Mouse (Mus musculus) neural tube, embryonic 14.5 days (tissue): Measurements from ENCODE around the gene Gsdmc4. TPM values are rescaled to one million over a fixed set of nuclear protein-coding genes. Genes with fewer than 3 reads are reported as not detected.
"Not testable (repeated sequence)": the region's sequence is repeated elsewhere in the genome, so short reads cannot be mapped to it uniquely, and the experiment has no call there.

Experiments
- ATAC-seq: fragments of 200-750 bp; cut with Nextera tagmentation; 2 replicates; pipeline ENCODE4 v1.8.0; 2017; ENCODE audit warnings: low read depth, mild to moderate bottlenecking, moderate TSS enrichment, moderate library complexity
- H3K27ac ChIP-seq: fragments of 300-500 bp; sonication (generic); 2 replicates; pipeline ENCODE4 v1.5.1; 2014; ENCODE audit warnings: low read depth, mild to moderate bottlenecking, control low read depth, low read length, moderate library complexity, mixed read lengths
- H3K27me3 ChIP-seq: fragments of 300-500 bp; sonication (generic); 2 replicates; pipeline ENCODE4 v1.6.1; 2014; ENCODE audit warnings: low read length; ENCODE audit not compliant: control insufficient read depth, insufficient read depth
- H3K36me3 ChIP-seq: fragments of 300-500 bp; sonication (generic); 2 replicates; pipeline ENCODE4 v1.6.1; 2014; ENCODE audit warnings: low read length, mixed read lengths; ENCODE audit not compliant: control insufficient read depth, insufficient read depth
- H3K4me1 ChIP-seq: fragments of 300-500 bp; sonication (generic); 2 replicates; pipeline ENCODE4 v1.6.1; 2014; ENCODE audit warnings: low read length; ENCODE audit not compliant: control insufficient read depth, insufficient read depth
- H3K4me2 ChIP-seq: fragments of 300-500 bp; sonication (generic); 2 replicates; pipeline ENCODE4 v1.6.1; 2014; ENCODE audit warnings: mild to moderate bottlenecking, low read depth, low read length, control low read depth
- H3K4me3 ChIP-seq: fragments of 300-500 bp; sonication (generic); 2 replicates; pipeline ENCODE4 v1.5.1; 2014; ENCODE audit warnings: low read depth, low read length, control low read depth, mixed read lengths
- H3K9ac ChIP-seq: fragments of 300-500 bp; sonication (generic); replicated peaks from 2 replicates; pipeline ENCODE4 v1.6.1; 2014; ENCODE audit warnings: low read depth, mild to moderate bottlenecking, control low read depth, low read length, mixed read lengths
- H3K9me3 ChIP-seq: fragments of 300-500 bp; sonication (generic); 2 replicates; pipeline ENCODE4 v1.6.1; 2016; ENCODE audit warnings: low read length; ENCODE audit not compliant: control insufficient read depth
- WGBS: fragments of 180-500 bp; shearing (Covaris S2); extraction: QIAGEN DNeasy Blood & Tissue Kit; methylation state at CpG from one replicate; pipeline ENCODE4 v1.1.7; 2014; 5-methylcytosine and 5-hydroxymethylcytosine counted together
- polyA plus RNA-seq: library from polyadenylated mRNA; unstranded; fragments of >200 nt; fragmentation: Nextera tagmentation; extraction: Ambion mirVana; gene quantifications from 2 replicates; pipeline ENCODE4 v1.2.1, GENCODE M21; 2014

Gsdmc4 gene
- polyA plus RNA-seq, 1 experiment from 2014 or later = not detected

- not testable (repeated sequence) for H3K9me3 ChIP-seq, H3K27ac ChIP-seq, H3K9ac ChIP-seq, H3K4me2 ChIP-seq, H3K4me3 ChIP-seq, H3K27me3 ChIP-seq, H3K4me1 ChIP-seq, ATAC-seq, H3K36me3 ChIP-seq
Measured at GRCm38 (mm10) chr15:63876160-63876559, 35.9 kb downstream of the Gsdmc4 start.

DNA sequence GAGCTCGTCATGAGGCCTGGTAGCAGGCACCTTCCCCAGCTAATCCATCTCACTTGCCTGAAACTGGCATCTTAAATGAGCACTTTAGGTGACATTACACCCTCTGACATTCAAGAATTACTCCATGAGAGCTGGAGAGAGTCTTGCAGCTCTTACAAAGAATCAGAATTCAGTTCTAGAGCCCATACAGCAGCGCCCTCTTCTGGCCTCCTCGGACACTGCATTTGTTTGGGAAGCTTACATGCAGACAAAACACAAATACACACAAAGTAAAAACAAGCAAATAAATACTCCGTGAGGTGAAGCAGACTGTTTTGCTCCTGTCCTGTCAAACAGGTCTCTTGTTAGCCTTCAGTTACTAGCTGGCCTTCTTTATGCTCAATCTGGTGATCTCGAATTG is 50.1 kb downstream of the Gsdmc4 start:
- 41% methylated on average over 5 of the region's 5 CpGs for WGBS
- not testable (repeated sequence) for H3K27ac ChIP-seq, H3K4me2 ChIP-seq, H3K27me3 ChIP-seq, ATAC-seq, H3K9me3 ChIP-seq, H3K4me1 ChIP-seq, H3K4me3 ChIP-seq, H3K9ac ChIP-seq, H3K36me3 ChIP-seq

Other genes with a start within 250 kb of the Gsdmc4 start
- not detected in 2 replicates for gene Gsdmc2, start 67.1 kb downstream of the Gsdmc4 start, polyA plus RNA-seq
- not detected in 2 replicates for gene Gsdmc3, start 33.7 kb downstream of the Gsdmc4 start, polyA plus RNA-seq
- gene Fam49b, start 148.2 kb upstream of the Gsdmc4 start, polyA plus RNA-seq = 163 and 171 TPM in 2 replicates